Mouse (Mus musculus) right cerebral cortex, postnatal 36 days (tissue): ENCODE results near the gene Sdk2.

Experiments used
- DNase-seq, 2 experiments: peaks; one replicate each; pipeline ENCODE4 v3.0.0; 2022; ENCODE audit warnings: low spot score in 2 of 2, mixed read lengths in 1 of 2

Gene Sdk2

GRCm38 (mm10) chr11:113991886-113992285 lies 75.0 kb downstream of the Sdk2 start:
- DNase-seq: no peak

GRCm38 (mm10) chr11:113990466-113990865 lies 76.4 kb downstream of the Sdk2 start:
- peak; percentile 62 to 70 for DNase-seq

- no peak for DNase-seq
These were observed 76.8 kb downstream of the Sdk2 start for GRCm38 (mm10) chr11:113990065-113990464.

- no peak for DNase-seq
These were observed 80.9 kb downstream of the Sdk2 start for GRCm38 (mm10) chr11:113985826-113986416.

- no peak for DNase-seq
These were observed 84.9 kb downstream of the Sdk2 start for GRCm38 (mm10) chr11:113981732-113982503.

- DNase-seq: no peak
These were observed 85.8 kb downstream of the Sdk2 start for GRCm38 (mm10) chr11:113981088-113981487.

GRCm38 (mm10) chr11:113978318-113978717 lies 88.5 kb downstream of the Sdk2 start:
- no peak for DNase-seq

- DNase-seq: no peak
These were observed 91.2 kb downstream of the Sdk2 start for GRCm38 (mm10) chr11:113975667-113975970.

- DNase-seq: no peak
These were observed 91.8 kb downstream of the Sdk2 start for GRCm38 (mm10) chr11:113974876-113975666.

GRCm38 (mm10) chr11:113972517-113972872 lies 94.4 kb downstream of the Sdk2 start:
- no peak for DNase-seq

- peak; percentile 73 to 74 for DNase-seq
These were observed 95.0 kb downstream of the Sdk2 start for GRCm38 (mm10) chr11:113971609-113972516.

- no peak for DNase-seq
These were observed 96.8 kb downstream of the Sdk2 start for GRCm38 (mm10) chr11:113970026-113970425.

GRCm38 (mm10) chr11:113965214-113965613 lies 101.6 kb downstream of the Sdk2 start:
- no peak for DNase-seq

GRCm38 (mm10) chr11:113962751-113963150 lies 104.1 kb downstream of the Sdk2 start:
- no peak for DNase-seq

GRCm38 (mm10) chr11:113951616-113951988 lies 115.2 kb downstream of the Sdk2 start:
- DNase-seq: no peak

GRCm38 (mm10) chr11:113950904-113951615 lies 115.8 kb downstream of the Sdk2 start:
- DNase-seq: no peak

- peak; percentile 64 to 79 for DNase-seq
These were observed 118.2 kb downstream of the Sdk2 start for GRCm38 (mm10) chr11:113948676-113949075.

GRCm38 (mm10) chr11:113942101-113942735 lies 124.6 kb downstream of the Sdk2 start:
- DNase-seq: no peak

GRCm38 (mm10) chr11:113933678-113934077 lies 133.2 kb downstream of the Sdk2 start:
- no peak for DNase-seq

- DNase-seq: no peak
These were observed 133.9 kb downstream of the Sdk2 start for GRCm38 (mm10) chr11:113932909-113933308.

GRCm38 (mm10) chr11:113931701-113932100 lies 135.1 kb downstream of the Sdk2 start:
- peak in 1 of 2 experiments; percentile 10 for DNase-seq
